Mouse (Mus musculus): ENCODE results near the gene Ccdc62. TPM values are rescaled to one million over a fixed set of nuclear protein-coding genes. Genes with fewer than 3 reads are reported as not detected.
A peak's percentile ranks its signal among the peaks of the same experiment; 100 is the strongest.

Ccdc62 gene
- polyA plus RNA-seq, 1 experiment from 2014 or later, result 7.1 TPM

DNA sequence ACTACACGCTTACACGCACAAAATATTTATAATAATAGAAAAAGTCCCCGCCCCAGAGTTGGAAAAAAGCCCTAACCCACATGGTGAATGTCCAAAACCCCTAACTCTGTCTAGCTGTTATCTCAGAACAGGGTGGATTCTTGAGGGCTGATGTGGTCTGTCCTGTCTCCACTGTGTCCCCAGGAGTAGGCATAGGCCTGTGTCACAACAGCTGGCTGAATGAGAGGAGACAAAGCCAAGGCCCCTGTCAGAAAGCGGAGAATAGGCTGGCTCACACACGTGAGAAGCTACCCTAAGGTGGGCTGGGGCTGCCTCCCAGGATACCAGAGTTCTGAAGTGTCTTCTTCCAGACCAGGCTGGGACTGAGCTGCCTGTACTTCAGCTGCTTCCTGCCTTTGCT is 47.7 kb downstream of the Ccdc62 start:
- 79% methylated on average over 5 of the region's 5 CpGs for WGBS
- H3K4me2 ChIP-seq, result peak overlapping the region; percentile 44; the same call in 1 of the 2 replicates
- H3K36me3 ChIP-seq (ENCODE audit: control insufficient read depth, insufficient read depth, low read length), result no peaks in the 10 kb centered on the region
- ATAC-seq (replicated peaks; ENCODE audit: low FRiP score) (no peak), DNase-seq (ENCODE audit: low spot score) (no peak)
- peaks cover 1% of the 10 kb centered on the region; the same call in 1 of the 2 replicates for H3K27me3 ChIP-seq (replicated peaks; ENCODE audit: control insufficient read depth, insufficient read depth, low read length)
- peaks cover 16% of the 10 kb centered on the region for H3K4me1 ChIP-seq (replicated peaks; ENCODE audit: control insufficient read depth, insufficient read depth, low read length)
- no peak overlapping the region for H3K27ac ChIP-seq (ENCODE audit: low read depth, low read length)
- no peak overlapping the region for H3K4me3 ChIP-seq (ENCODE audit: low read depth, low read length)
- no peak overlapping the region for H3K9ac ChIP-seq (ENCODE audit: low read depth, low read length)
- no peaks in the 10 kb centered on the region for H3K9me3 ChIP-seq (ENCODE audit: control insufficient read depth, low read length)

DNA sequence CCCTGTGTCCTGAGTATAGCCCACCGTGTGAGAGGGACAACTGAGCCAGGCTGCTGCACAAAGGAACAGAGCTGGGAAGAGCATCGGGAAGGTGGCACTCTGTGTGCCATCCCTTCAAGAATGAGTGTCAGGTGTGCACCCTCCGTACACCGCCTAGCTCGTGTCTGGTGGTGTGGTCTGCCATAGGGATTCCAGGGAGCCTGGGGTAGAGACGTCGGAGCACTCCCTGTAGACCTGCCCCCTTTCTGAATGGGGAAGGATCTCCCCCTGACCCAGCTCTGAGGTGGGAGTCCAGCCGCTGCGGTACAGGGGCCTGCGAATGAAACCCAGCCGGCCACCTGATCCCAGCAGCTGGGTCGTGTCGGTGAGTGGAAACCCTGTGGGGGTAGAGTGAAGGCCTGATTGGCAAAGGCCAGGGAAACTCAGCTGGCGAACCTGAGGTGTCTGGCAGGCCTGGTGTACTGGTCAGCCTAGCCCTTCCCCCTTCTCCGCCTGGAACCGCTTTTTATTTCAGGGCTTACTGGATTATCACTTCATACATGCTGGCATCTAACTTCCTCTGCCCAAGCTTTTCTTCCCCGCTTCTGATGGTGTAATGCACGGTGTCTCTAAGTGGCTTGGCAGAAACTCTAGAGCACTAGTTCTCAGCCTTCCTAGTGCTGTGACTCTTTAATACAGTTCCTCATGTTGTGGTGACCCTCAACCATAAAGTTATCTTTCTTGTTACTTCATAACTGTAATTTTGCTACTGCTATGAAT is 48.9 kb downstream of the Ccdc62 start:
- H3K36me3 ChIP-seq (ENCODE audit: control insufficient read depth, insufficient read depth, low read length), result no peaks in the 10 kb centered on the region
- DNase-seq (ENCODE audit: low spot score) (no peak), ATAC-seq (replicated peaks; ENCODE audit: low FRiP score) (no peak)
- WGBS, result 73% methylated on average over 18 of the region's 18 CpGs
- no peak overlapping the region for H3K4me2 ChIP-seq
- no peaks in the 10 kb centered on the region for H3K9me3 ChIP-seq (ENCODE audit: control insufficient read depth, low read length)
- H3K4me1 ChIP-seq (replicated peaks; ENCODE audit: control insufficient read depth, insufficient read depth, low read length), result peaks cover 14% of the 10 kb centered on the region
- no peaks in the 10 kb centered on the region; the same call in 1 of the 2 replicates for H3K27me3 ChIP-seq (replicated peaks; ENCODE audit: control insufficient read depth, insufficient read depth, low read length)
- H3K27ac ChIP-seq (ENCODE audit: low read depth, low read length), result 0 out of 2 replicates have a peak overlapping the region, but pooled peaks have one; percentile 6
- H3K9ac ChIP-seq (ENCODE audit: low read depth, low read length), result no peak overlapping the region
- no peak overlapping the region for H3K4me3 ChIP-seq (ENCODE audit: low read depth, low read length)

DNA sequence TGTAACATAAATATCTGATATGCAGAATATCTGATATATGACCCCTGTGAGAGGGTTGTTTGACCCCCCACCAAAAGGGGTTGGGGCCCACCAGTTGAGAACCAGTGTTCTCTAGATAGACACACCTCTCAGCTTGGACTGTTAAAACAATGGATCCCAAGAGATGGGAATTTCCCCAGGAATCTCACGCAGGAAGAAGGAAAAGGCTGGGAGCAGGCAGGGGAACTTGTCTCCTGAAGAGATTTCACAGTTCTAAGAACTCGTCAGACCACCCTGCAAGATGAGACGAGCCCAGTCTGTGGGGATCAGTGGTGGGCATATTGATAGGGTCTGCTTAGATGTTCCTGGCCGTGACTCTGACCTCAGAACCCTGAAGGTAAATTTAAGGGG is 49.5 kb downstream of the Ccdc62 start:
- ATAC-seq (replicated peaks; ENCODE audit: low FRiP score) (no peak), DNase-seq (ENCODE audit: low spot score) (no peak)
- 56% methylated on average over 4 of the region's 4 CpGs for WGBS
- Histone ChIP-seq H3K4me3 (ENCODE audit: low read depth, low read length) (no peak overlapping the region), H3K4me1 (replicated peaks; ENCODE audit: control insufficient read depth, insufficient read depth, low read length) (peaks cover 11% of the 10 kb centered on the region), H3K27me3 (replicated peaks; ENCODE audit: control insufficient read depth, insufficient read depth, low read length) (no peaks in the 10 kb centered on the region), H3K27ac (ENCODE audit: low read depth, low read length) (no peak overlapping the region), H3K9ac (ENCODE audit: low read depth, low read length) (no peak overlapping the region), H3K36me3 (ENCODE audit: control insufficient read depth, insufficient read depth, low read length) (no peaks in the 10 kb centered on the region), H3K9me3 (ENCODE audit: control insufficient read depth, low read length) (no peaks in the 10 kb centered on the region), H3K4me2 (no peak overlapping the region)

DNA sequence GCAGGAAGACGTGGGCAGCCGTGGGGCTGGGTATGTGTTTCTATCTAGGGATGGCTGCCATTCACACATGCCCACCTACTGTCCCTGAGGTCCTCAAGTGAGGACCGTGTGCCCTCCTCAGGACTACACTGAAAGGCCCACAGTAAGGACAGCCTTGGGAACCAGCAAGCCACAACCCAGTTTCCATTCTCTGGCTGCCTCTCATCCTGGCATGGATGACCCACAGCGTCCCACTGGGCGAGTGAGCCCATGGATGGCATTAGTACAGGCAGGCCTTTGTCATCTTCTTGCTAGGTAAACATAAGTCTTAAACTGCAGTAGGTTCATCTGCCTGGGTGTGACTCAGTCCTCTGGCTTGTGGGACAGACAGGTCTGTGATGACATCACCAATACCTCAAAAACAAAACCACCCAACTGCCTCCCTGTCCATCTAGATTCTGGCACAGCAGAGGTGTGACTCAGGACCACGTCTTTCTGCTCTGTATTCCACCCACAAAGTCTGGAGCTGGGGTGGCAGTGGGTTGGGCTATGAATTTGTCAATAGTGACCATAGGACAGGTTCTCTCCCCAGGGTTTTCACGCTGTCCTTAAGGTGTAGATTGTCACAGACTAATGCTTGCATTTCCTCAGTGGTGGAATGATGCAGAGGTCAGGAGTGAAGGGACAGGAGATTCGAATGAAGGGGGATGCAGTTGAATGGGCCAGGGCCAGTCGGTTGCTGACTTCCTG is 50.2 kb downstream of the Ccdc62 start:
- WGBS, result 72% methylated on average over 9 of the region's 9 CpGs
- ATAC-seq (replicated peaks; ENCODE audit: low FRiP score) (no peak), DNase-seq (ENCODE audit: low spot score) (no peak)
- Histone ChIP-seq H3K9ac (ENCODE audit: low read depth, low read length) (no peak overlapping the region), H3K27ac (ENCODE audit: low read depth, low read length) (no peak overlapping the region), H3K4me1 (replicated peaks; ENCODE audit: control insufficient read depth, insufficient read depth, low read length) (peaks cover 11% of the 10 kb centered on the region), H3K36me3 (ENCODE audit: control insufficient read depth, insufficient read depth, low read length) (no peaks in the 10 kb centered on the region), H3K4me3 (ENCODE audit: low read depth, low read length) (no peak overlapping the region), H3K9me3 (ENCODE audit: control insufficient read depth, low read length) (no peaks in the 10 kb centered on the region), H3K27me3 (replicated peaks; ENCODE audit: control insufficient read depth, insufficient read depth, low read length) (no peaks in the 10 kb centered on the region), H3K4me2 (no peak overlapping the region)

DNA sequence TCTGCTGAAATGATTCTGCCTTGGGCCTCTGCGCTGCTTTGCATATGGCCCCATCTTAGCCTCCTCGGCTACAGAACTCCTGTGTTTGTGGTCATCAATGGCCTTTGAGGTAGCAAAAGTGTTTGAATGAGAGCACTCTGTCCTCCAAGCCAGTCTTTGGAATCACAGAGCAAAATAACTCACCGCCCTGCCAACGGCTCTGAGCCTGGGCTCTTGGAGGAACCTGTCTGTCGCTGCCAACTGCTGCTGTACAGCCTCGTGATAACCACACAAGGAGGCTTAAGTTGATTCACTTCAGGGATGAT is 50.7 kb downstream of the Ccdc62 start:
- no peaks in the 10 kb centered on the region for H3K36me3 ChIP-seq (ENCODE audit: control insufficient read depth, insufficient read depth, low read length)
- no peak overlapping the region for H3K4me3 ChIP-seq (ENCODE audit: low read depth, low read length)
- no peak overlapping the region for H3K4me2 ChIP-seq
- no peaks in the 10 kb centered on the region for H3K27me3 ChIP-seq (replicated peaks; ENCODE audit: control insufficient read depth, insufficient read depth, low read length)
- H3K9ac ChIP-seq (ENCODE audit: low read depth, low read length), result no peak overlapping the region
- H3K27ac ChIP-seq (ENCODE audit: low read depth, low read length), result no peak overlapping the region
- WGBS, result 80% methylated on average over 6 of the region's 6 CpGs
- no peak for DNase-seq (ENCODE audit: low spot score)
- ATAC-seq (replicated peaks; ENCODE audit: low FRiP score), result no peak
- no peaks in the 10 kb centered on the region for H3K9me3 ChIP-seq (ENCODE audit: control insufficient read depth, low read length)
- H3K4me1 ChIP-seq (replicated peaks; ENCODE audit: control insufficient read depth, insufficient read depth, low read length), result peaks cover 11% of the 10 kb centered on the region

DNA sequence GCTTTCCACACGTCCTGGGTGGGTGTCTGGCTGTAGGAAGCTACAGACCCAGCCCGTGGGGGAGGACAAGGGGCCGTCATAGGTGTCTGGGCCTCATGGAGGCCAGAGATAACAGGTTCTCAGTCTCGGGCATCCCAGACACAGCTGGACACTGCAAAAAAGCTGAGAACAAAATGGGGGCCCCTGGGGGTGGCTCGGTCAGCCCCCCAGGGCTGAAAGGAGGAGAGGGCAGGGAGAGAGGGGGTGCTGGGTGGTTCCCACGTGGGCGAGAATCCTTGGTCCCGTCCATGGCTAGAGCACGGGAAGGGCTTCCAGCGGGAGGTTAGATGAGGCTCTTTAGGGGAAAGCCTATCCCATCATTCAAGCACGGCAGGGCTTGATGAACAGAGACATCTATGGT is 52.4 kb downstream of the Ccdc62 start:
- WGBS, result 67% methylated on average over 11 of the region's 11 CpGs
- Histone ChIP-seq H3K4me2 (no peak overlapping the region), H3K9ac (ENCODE audit: low read depth, low read length) (no peak overlapping the region), H3K4me1 (replicated peaks; ENCODE audit: control insufficient read depth, insufficient read depth, low read length) (peaks cover 16% of the 10 kb centered on the region), H3K36me3 (ENCODE audit: control insufficient read depth, insufficient read depth, low read length) (no peaks in the 10 kb centered on the region), H3K27ac (ENCODE audit: low read depth, low read length) (no peak overlapping the region), H3K27me3 (replicated peaks; ENCODE audit: control insufficient read depth, insufficient read depth, low read length) (no peaks in the 10 kb centered on the region), H3K9me3 (ENCODE audit: control insufficient read depth, low read length) (no peaks in the 10 kb centered on the region), H3K4me3 (ENCODE audit: low read depth, low read length) (no peak overlapping the region)
- ATAC-seq (replicated peaks; ENCODE audit: low FRiP score) (no peak), DNase-seq (ENCODE audit: low spot score) (no peak)

DNA sequence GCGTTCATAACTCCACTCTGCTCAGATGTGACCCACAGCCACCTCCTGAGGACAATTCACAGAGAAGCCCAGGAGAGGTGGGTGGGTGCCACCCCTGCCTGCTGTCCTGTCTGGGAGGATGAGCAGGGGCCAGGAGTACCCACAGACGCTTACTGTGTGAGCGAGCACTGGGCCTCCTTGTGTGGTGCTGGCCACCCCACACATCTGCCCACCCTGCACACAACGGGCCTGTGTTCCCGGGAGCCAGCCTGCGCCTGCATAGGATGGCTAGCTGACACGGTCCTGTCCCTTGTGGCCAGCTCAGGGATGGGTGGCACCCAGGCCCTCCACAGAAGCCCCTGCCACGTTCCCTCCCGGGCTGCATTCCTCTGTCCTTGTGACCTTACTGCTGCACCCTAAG is 55.0 kb downstream of the Ccdc62 start:
- no peak overlapping the region for H3K4me2 ChIP-seq
- no peaks in the 10 kb centered on the region for H3K36me3 ChIP-seq (ENCODE audit: control insufficient read depth, insufficient read depth, low read length)
- no peak overlapping the region for H3K9ac ChIP-seq (ENCODE audit: low read depth, low read length)
- H3K4me3 ChIP-seq (ENCODE audit: low read depth, low read length), result no peak overlapping the region
- ATAC-seq (replicated peaks; ENCODE audit: low FRiP score) (no peak), DNase-seq (ENCODE audit: low spot score) (no peak)
- no peaks in the 10 kb centered on the region for H3K9me3 ChIP-seq (ENCODE audit: control insufficient read depth, low read length)
- H3K27me3 ChIP-seq (replicated peaks; ENCODE audit: control insufficient read depth, insufficient read depth, low read length), result no peaks in the 10 kb centered on the region
- WGBS, result 79% methylated on average over 9 of the region's 9 CpGs
- H3K27ac ChIP-seq (ENCODE audit: low read depth, low read length), result no peak overlapping the region
- peaks cover 16% of the 10 kb centered on the region for H3K4me1 ChIP-seq (replicated peaks; ENCODE audit: control insufficient read depth, insufficient read depth, low read length)

DNA sequence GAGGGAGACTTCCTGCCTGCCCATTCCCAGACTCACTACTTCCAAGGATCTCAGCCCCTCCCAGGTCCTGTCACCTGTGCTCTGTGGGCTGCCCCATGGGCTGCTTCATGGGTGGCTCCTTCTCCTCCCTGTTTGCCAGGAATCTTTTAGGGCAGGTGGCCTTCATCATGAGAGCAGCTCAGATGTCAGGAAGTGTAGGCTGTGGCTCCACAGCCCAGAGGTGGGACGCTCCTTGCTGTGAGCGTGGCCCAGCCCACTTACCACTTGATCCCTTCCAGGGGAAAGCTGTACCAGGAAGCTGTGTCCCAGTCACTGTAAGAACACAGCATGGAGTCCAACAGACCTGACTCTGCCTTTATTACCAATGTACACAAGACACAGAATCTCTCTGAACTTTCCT is 56.4 kb downstream of the Ccdc62 start:
- H3K9me3 ChIP-seq (ENCODE audit: control insufficient read depth, low read length), result no peaks in the 10 kb centered on the region
- WGBS, result 55% methylated on average over 2 of the region's 2 CpGs
- no peaks in the 10 kb centered on the region for H3K27me3 ChIP-seq (replicated peaks; ENCODE audit: control insufficient read depth, insufficient read depth, low read length)
- no peak overlapping the region for H3K4me3 ChIP-seq (ENCODE audit: low read depth, low read length)
- DNase-seq (ENCODE audit: low spot score) (no peak), ATAC-seq (replicated peaks; ENCODE audit: low FRiP score) (no peak)
- peaks cover 2% of the 10 kb centered on the region; the same call in 1 of the 2 replicates for H3K36me3 ChIP-seq (ENCODE audit: control insufficient read depth, insufficient read depth, low read length)
- H3K4me1 ChIP-seq (replicated peaks; ENCODE audit: control insufficient read depth, insufficient read depth, low read length), result peaks cover 16% of the 10 kb centered on the region
- no peak overlapping the region for H3K9ac ChIP-seq (ENCODE audit: low read depth, low read length)
- no peak overlapping the region for H3K27ac ChIP-seq (ENCODE audit: low read depth, low read length)
- no peak overlapping the region for H3K4me2 ChIP-seq

DNA sequence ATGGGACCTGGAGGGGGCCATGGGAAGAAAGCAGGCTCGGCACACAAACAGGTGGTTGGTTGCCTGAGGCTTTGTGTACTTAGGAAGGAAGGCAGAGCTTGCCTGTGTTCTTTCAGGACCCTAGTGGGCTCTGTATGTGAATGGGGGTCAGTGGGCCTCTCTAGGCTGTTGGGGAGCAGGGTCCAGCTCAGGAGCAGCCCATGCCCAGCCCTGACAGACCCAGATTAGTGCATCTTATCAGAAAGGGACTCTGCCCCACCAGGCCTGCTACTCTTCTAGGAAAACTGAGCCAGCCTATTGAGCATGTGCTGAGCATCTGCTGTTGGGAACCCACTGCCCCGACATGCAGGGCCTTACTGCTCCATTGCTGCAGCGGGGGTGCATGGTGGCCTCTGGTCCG is 57.0 kb downstream of the Ccdc62 start:
- Histone ChIP-seq H3K9ac (ENCODE audit: low read depth, low read length) (no peak overlapping the region), H3K4me3 (ENCODE audit: low read depth, low read length) (no peak overlapping the region), H3K4me1 (replicated peaks; ENCODE audit: control insufficient read depth, insufficient read depth, low read length) (peaks cover 17% of the 10 kb centered on the region), H3K4me2 (no peak overlapping the region), H3K36me3 (ENCODE audit: control insufficient read depth, insufficient read depth, low read length) (peaks cover 2% of the 10 kb centered on the region; the same call in 1 of the 2 replicates), H3K27ac (ENCODE audit: low read depth, low read length) (no peak overlapping the region), H3K9me3 (ENCODE audit: control insufficient read depth, low read length) (no peaks in the 10 kb centered on the region), H3K27me3 (replicated peaks; ENCODE audit: control insufficient read depth, insufficient read depth, low read length) (no peaks in the 10 kb centered on the region)
- DNase-seq (ENCODE audit: low spot score) (no peak), ATAC-seq (replicated peaks; ENCODE audit: low FRiP score) (no peak)
- 69% methylated on average over 4 of the region's 4 CpGs for WGBS
